Mouse (Mus musculus) v-Abl transformed pro-B cells (cell line): ENCODE data around the gene Pkd1.

ENCODE experiments used
- in situ Hi-C, 2 experiments: fragments of 400-800 bp; cut with MboI; formaldehyde crosslinking; loops; one replicate each; pipeline ENCODE4 v1.15.1; 2025; ENCODE audit not compliant: unreplicated experiment in 2 of 2

Gene Pkd1

GRCm38 (mm10) chr17:24596471-24597183, 47.0 kb downstream of the Pkd1 start:
- in situ Hi-C loops: no loop called here

GRCm38 (mm10) chr17:24597989-24598388, 48.4 kb downstream of the Pkd1 start:
- in situ Hi-C loops: no loop called here

GRCm38 (mm10) chr17:24600502-24600901, 50.9 kb downstream of the Pkd1 start:
- in situ Hi-C loops: no loop called here

- in situ Hi-C loops: no loop called here
Observed at GRCm38 (mm10) chr17:24603961-24604360, 54.3 kb downstream of the Pkd1 start.

GRCm38 (mm10) chr17:24604557-24604956, 54.9 kb downstream of the Pkd1 start:
- in situ Hi-C loops: no loop called here

GRCm38 (mm10) chr17:24608370-24608769, 58.7 kb downstream of the Pkd1 start:
- in situ Hi-C loops: no loop called here

- in situ Hi-C loops: no loop called here
Observed at GRCm38 (mm10) chr17:24608874-24609273, 59.2 kb downstream of the Pkd1 start.

- in situ Hi-C loops: no loop called here
Observed at GRCm38 (mm10) chr17:24610711-24611110, 61.1 kb downstream of the Pkd1 start.

- in situ Hi-C loops: no loop called here
Observed at GRCm38 (mm10) chr17:24617561-24618194, 68.0 kb downstream of the Pkd1 start.

- in situ Hi-C loops: no loop called here
Observed at GRCm38 (mm10) chr17:24625472-24625871, 75.8 kb downstream of the Pkd1 start.

- in situ Hi-C loops: no loop called here
Observed at GRCm38 (mm10) chr17:24628646-24629045, 79.0 kb downstream of the Pkd1 start.

- in situ Hi-C loops: no loop called here
Observed at GRCm38 (mm10) chr17:24630072-24630471, 80.4 kb downstream of the Pkd1 start.

- in situ Hi-C loops: no loop called here
Observed at GRCm38 (mm10) chr17:24632167-24632812, 82.7 kb downstream of the Pkd1 start, which contains the start of the genes Tsc2 and Nthl1. Gene Tsc2, minus strand, starts transcription at chr17:24632630. Gene Nthl1, plus strand, starts transcription at chr17:24632680.

GRCm38 (mm10) chr17:24632813-24633449, 83.3 kb downstream of the Pkd1 start:
- in situ Hi-C loops: no loop called here

- in situ Hi-C loops: no loop called here
Observed at GRCm38 (mm10) chr17:24633831-24634230, 84.2 kb downstream of the Pkd1 start.

- in situ Hi-C loops: no loop called here
Observed at GRCm38 (mm10) chr17:24635024-24635423, 85.4 kb downstream of the Pkd1 start.

- in situ Hi-C loops: no loop called here
Observed at GRCm38 (mm10) chr17:24635694-24636093, 86.1 kb downstream of the Pkd1 start.

GRCm38 (mm10) chr17:24636781-24637481, 87.3 kb downstream of the Pkd1 start:
- in situ Hi-C loops: no loop called here

- in situ Hi-C loops: no loop called here
Observed at GRCm38 (mm10) chr17:24638214-24638613, 88.6 kb downstream of the Pkd1 start.

- in situ Hi-C loops: no loop called here
Observed at GRCm38 (mm10) chr17:24638840-24639239, 89.2 kb downstream of the Pkd1 start.

GRCm38 (mm10) chr17:24639571-24639988, 89.9 kb downstream of the Pkd1 start:
- in situ Hi-C loops: no loop called here
